Mouse (Mus musculus) intestine, postnatal 0 days (tissue): ENCODE results near the gene Nol11. TPM values are rescaled to one million over a fixed set of nuclear protein-coding genes. Genes with fewer than 3 reads are reported as not detected.

Experiments
- ATAC-seq: fragments of 200-750 bp; cut with Nextera tagmentation; 2 replicates; pipeline ENCODE4 v1.8.0; 2017; ENCODE audit warnings: mild to moderate bottlenecking, moderate TSS enrichment, moderate library complexity
- H3K27ac ChIP-seq: fragments of 300-500 bp; sonication (generic); 2 replicates; pipeline ENCODE4 v1.5.1; 2014; ENCODE audit warnings: mild to moderate bottlenecking, low read depth, low read length, moderate library complexity
- H3K27me3 ChIP-seq: fragments of 300-500 bp; sonication (generic); replicated peaks from 2 replicates; pipeline ENCODE4 v1.6.1; 2014; ENCODE audit warnings: low read length, mixed read lengths; ENCODE audit not compliant: control insufficient read depth, insufficient read depth
- H3K36me3 ChIP-seq: fragments of 300-500 bp; sonication (generic); 2 replicates; pipeline ENCODE4 v1.6.1; 2014; ENCODE audit warnings: mild to moderate bottlenecking, moderate library complexity; ENCODE audit not compliant: control insufficient read depth, insufficient read depth
- H3K4me1 ChIP-seq: fragments of 300-500 bp; sonication (generic); replicated peaks from 2 replicates; pipeline ENCODE4 v1.6.1; 2014; ENCODE audit warnings: antibody characterized with exemption, low read length, mixed read lengths; ENCODE audit not compliant: control insufficient read depth, insufficient read depth
- H3K4me2 ChIP-seq: fragments of 300-500 bp; sonication (generic); replicated peaks from 2 replicates; pipeline ENCODE4 v1.6.1; 2014; ENCODE audit warnings: low read depth, mild to moderate bottlenecking, moderate library complexity
- H3K4me3 ChIP-seq: fragments of 300-500 bp; sonication (generic); 2 replicates; pipeline ENCODE4 v1.5.1; 2014; ENCODE audit warnings: low read depth, low read length
- H3K9ac ChIP-seq: fragments of 300-500 bp; sonication (generic); 2 replicates; pipeline ENCODE4 v1.6.1; 2014; ENCODE audit warnings: mild to moderate bottlenecking, low read depth, low read length
- H3K9me3 ChIP-seq: fragments of 300-500 bp; sonication (generic); 2 replicates; pipeline ENCODE4 v1.6.1; 2016; ENCODE audit warnings: mixed run types; ENCODE audit not compliant: control insufficient read depth
- CTCF ChIP-seq: sonication (generic); IDR thresholded peaks from 2 replicates; pipeline ENCODE4 v1.5.1; 2016; ENCODE audit warnings: low read depth, mild to moderate bottlenecking, control low read depth, antibody characterized with exemption, moderate library complexity
- WGBS: fragments of 180-500 bp; shearing (Covaris S2); extraction: QIAGEN DNeasy Blood & Tissue Kit; methylation state at CpG from one replicate; pipeline ENCODE4 v1.1.7; 2014; 5-methylcytosine and 5-hydroxymethylcytosine counted together
- polyA plus RNA-seq: library from polyadenylated mRNA; unstranded; fragments of >200 nt; fragmentation: Nextera tagmentation; extraction: Ambion mirVana; gene quantifications from 2 replicates; pipeline ENCODE4 v1.2.1, GENCODE M21; 2015

Gene Nol11
- polyA plus RNA-seq: 14.8 TPM in 2 replicates

- H3K36me3 ChIP-seq: peaks cover 15% of the 10 kb centered on the region
- ATAC-seq: peak; percentile 92
- no peaks in the 10 kb centered on the region for H3K27me3 ChIP-seq
- H3K4me2 ChIP-seq: peak within 1 kb of the TSS; percentile 91
- peak; percentile 98 for TF ChIP-seq CTCF
- peak within 1 kb of the TSS; percentile 79 for H3K4me3 ChIP-seq
- WGBS: under 1% methylated on average over 62 of the region's 62 CpGs
- H3K9ac ChIP-seq: peak within 1 kb of the TSS; percentile 89
- H3K27ac ChIP-seq: peak within 1 kb of the TSS; percentile 69
- H3K9me3 ChIP-seq: no peaks in the 10 kb centered on the region
- H3K4me1 ChIP-seq: no peaks in the 10 kb centered on the region; the same call in 1 of the 2 replicates
These were observed at the start of gene Nol11 for GRCm38 (mm10) chr11:107188565-107189552. Gene Nol11, minus strand, starts transcription at chr11:107189381.

GRCm38 (mm10) chr11:107238506-107238905 lies 49.3 kb upstream of the Nol11 start:
- H3K4me2 ChIP-seq: no peak overlapping the region
- H3K4me3 ChIP-seq: no peak overlapping the region
- TF ChIP-seq CTCF: no peak
- 87% methylated on average over 6 of the region's 6 CpGs for WGBS
- no peak overlapping the region for H3K9ac ChIP-seq
- H3K27me3 ChIP-seq: no peaks in the 10 kb centered on the region
- no peaks in the 10 kb centered on the region for H3K9me3 ChIP-seq
- no peaks in the 10 kb centered on the region for H3K4me1 ChIP-seq
- no peak for ATAC-seq
- H3K27ac ChIP-seq: no peak overlapping the region
- peaks cover 3% of the 10 kb centered on the region; the same call in 1 of the 2 replicates for H3K36me3 ChIP-seq

GRCm38 (mm10) chr11:107237532-107237931 lies 48.4 kb upstream of the Nol11 start:
- H3K9ac ChIP-seq: no peak overlapping the region
- H3K4me1 ChIP-seq: no peaks in the 10 kb centered on the region
- 82% methylated on average over 4 of the region's 4 CpGs for WGBS
- ATAC-seq: no peak
- H3K27ac ChIP-seq: no peak overlapping the region
- H3K4me3 ChIP-seq: no peak overlapping the region
- peaks cover 7% of the 10 kb centered on the region; the same call in 1 of the 2 replicates for H3K36me3 ChIP-seq
- no peak for TF ChIP-seq CTCF
- H3K4me2 ChIP-seq: no peak overlapping the region
- no peaks in the 10 kb centered on the region for H3K27me3 ChIP-seq
- H3K9me3 ChIP-seq: no peaks in the 10 kb centered on the region

- WGBS: 85% methylated on average over 5 of the region's 5 CpGs
- peaks cover 16% of the 10 kb centered on the region; the same call in 1 of the 2 replicates for H3K36me3 ChIP-seq
- H3K4me2 ChIP-seq: no peak overlapping the region
- H3K9me3 ChIP-seq: no peaks in the 10 kb centered on the region
- H3K27ac ChIP-seq: no peak overlapping the region
- H3K9ac ChIP-seq: no peak overlapping the region
- no peak for ATAC-seq
- TF ChIP-seq CTCF: no peak
- no peak overlapping the region for H3K4me3 ChIP-seq
- no peaks in the 10 kb centered on the region for H3K4me1 ChIP-seq
- no peaks in the 10 kb centered on the region for H3K27me3 ChIP-seq
These were observed 44.2 kb upstream of the Nol11 start for GRCm38 (mm10) chr11:107233252-107233890.

GRCm38 (mm10) chr11:107230128-107230527 lies 40.9 kb upstream of the Nol11 start:
- Histone ChIP-seq H3K36me3 (peaks cover 16% of the 10 kb centered on the region; the same call in 1 of the 2 replicates), H3K4me2 (no peak overlapping the region), H3K27me3 (no peaks in the 10 kb centered on the region), H3K27ac (no peak overlapping the region), H3K9me3 (no peaks in the 10 kb centered on the region), H3K4me1 (no peaks in the 10 kb centered on the region), H3K9ac (no peak overlapping the region), H3K4me3 (no peak overlapping the region)
- ATAC-seq: no peak
- TF ChIP-seq CTCF: no peak
- WGBS: 84% methylated on average over 10 of the region's 10 CpGs

- H3K27me3 ChIP-seq: no peaks in the 10 kb centered on the region
- no peaks in the 10 kb centered on the region for H3K9me3 ChIP-seq
- no peak overlapping the region for H3K27ac ChIP-seq
- H3K4me1 ChIP-seq: no peaks in the 10 kb centered on the region
- H3K4me3 ChIP-seq: no peak overlapping the region
- WGBS: 67% methylated on average over 1 of the region's 1 CpGs
- H3K9ac ChIP-seq: no peak overlapping the region
- TF ChIP-seq CTCF: no peak
- ATAC-seq: no peak
- H3K4me2 ChIP-seq: no peak overlapping the region
- H3K36me3 ChIP-seq: 0 out of 2 replicates have a peak, but pooled peaks cover under 1% of the 10 kb centered on the region
These were observed 37.2 kb upstream of the Nol11 start for GRCm38 (mm10) chr11:107226431-107226830.
